Mouse (Mus musculus): ENCODE measurements around the gene Epb41l5.

- TF ChIP-seq CTCF (conservative IDR thresholded peaks at IDR 0.05; ENCODE audit: insufficient read depth, insufficient read length, low read depth, low read length): peak; percentile 75
- TF ChIP-seq POLR2A (IDR thresholded peaks at IDR 0.05; ENCODE audit: low read depth, low read length): no peak
Measured at GRCm38 (mm10) chr1:119548668-119549326, 100.0 kb downstream of the Epb41l5 start.

Data from kidney, adult 2 months (tissue).